10 mouse cellular contexts compared by ENCODE assay signal in the genomic region with DNA sequence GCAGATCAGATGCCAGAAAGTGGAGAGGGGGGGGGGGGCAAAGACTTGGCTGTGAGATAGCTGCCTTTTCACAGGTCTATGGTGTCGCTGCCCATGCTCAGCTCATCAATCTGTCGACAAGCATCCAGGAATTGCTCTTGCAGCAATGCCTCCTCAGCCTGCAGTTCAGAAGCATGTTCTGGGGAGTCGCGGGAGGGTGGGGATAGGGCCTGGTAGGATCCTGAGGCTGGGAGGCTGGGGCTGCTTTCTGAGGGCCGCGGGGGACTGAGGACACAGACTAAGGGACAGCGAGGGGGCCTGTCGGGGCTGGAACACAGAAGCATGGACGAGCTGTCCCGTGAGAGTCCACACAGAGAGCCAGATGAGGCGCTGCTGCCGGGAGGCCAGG. TPM values are rescaled to one million over a fixed set of nuclear protein-coding genes. Genes with fewer than 3 reads are reported as not detected.
A peak's percentile ranks its signal among the peaks of the same experiment; 100 is the strongest.
DNase-seq lines count a peak whose midpoint lies in the region; ATAC-seq lines count a peak whose summit lies in the region.
"Had no signal": no experiment of that assay in that cellular context is flagged by ENCODE, and none has a peak within 500 bp of the region (broad histone marks: within the 10 kb centered on the region; RNA-seq: fewer than 3 reads in every experiment).

No protein-coding gene starts in this region.

- DNase-seq in embryo, embryonic 11 days, result peak; percentile 22
- no peak for DNase-seq in embryo, embryonic 10 days (ENCODE audit: low spot score)
- no peak for DNase-seq in neural tube, embryonic 11.5 days (ENCODE audit: low spot score)
- no peak for DNase-seq in neural tube, embryonic 10.5 days (ENCODE audit: extremely low spot score, low spot score)
- DNase-seq in limb, embryonic 10.5 days (ENCODE audit: low spot score), result no peak
- DNase-seq in right cerebral cortex, postnatal 14 days, result no peak

- H3K4me1 ChIP-seq in neural tube, embryonic 11.5 days (ENCODE audit: control insufficient read depth, insufficient read depth, low read length), result peaks cover 11% of the 10 kb centered on the region; the same call in 1 of the 2 replicates
- H3K4me1 ChIP-seq in limb, embryonic 10.5 days, result peaks cover 45% of the 10 kb centered on the region
- peaks cover 41% of the 10 kb centered on the region for H3K4me1 ChIP-seq in neural tube, embryonic 15.5 days

- no peak for ATAC-seq in neural tube, embryonic 11.5 days (ENCODE audit: insufficient read depth, low FRiP score, low TSS enrichment)
- no peak for ATAC-seq in neural tube, embryonic 15.5 days (ENCODE audit: low FRiP score)
- ATAC-seq in granulocyte monocyte progenitor cell, adult 5-6 weeks (replicated peaks; ENCODE audit: poor library complexity, severe bottlenecking), result no peak

- 3% methylated on average over 11 of the region's 12 CpGs for WGBS in neural tube, embryonic 11.5 days
- 6% methylated on average over 12 of the region's 12 CpGs for WGBS in limb, embryonic 10.5 days
- 7% methylated on average over 12 of the region's 12 CpGs for WGBS in neural tube, embryonic 15.5 days

- peaks cover 40% of the 10 kb centered on the region for H3K27me3 ChIP-seq in neural tube, embryonic 11.5 days (ENCODE audit: control insufficient read depth, insufficient read depth, low read length)
- peaks cover 68% of the 10 kb centered on the region for H3K27me3 ChIP-seq in limb, embryonic 10.5 days (ENCODE audit: low read depth, poor library complexity, severe bottlenecking)
- H3K27me3 ChIP-seq in neural tube, embryonic 15.5 days (replicated peaks), result peaks cover 62% of the 10 kb centered on the region

- H3K9me3 ChIP-seq in neural tube, embryonic 11.5 days (ENCODE audit: control insufficient read depth, low read length), result no peaks in the 10 kb centered on the region
- H3K9me3 ChIP-seq in limb, embryonic 10.5 days (replicated peaks), result no peaks in the 10 kb centered on the region
- H3K9me3 ChIP-seq in neural tube, embryonic 15.5 days (replicated peaks), result no peaks in the 10 kb centered on the region

- peak overlapping the region; percentile 44 for H3K4me3 ChIP-seq in neural tube, embryonic 11.5 days (ENCODE audit: low read depth, low read length)
- H3K4me3 ChIP-seq in limb, embryonic 10.5 days, result peak overlapping the region; percentile 66
- H3K4me3 ChIP-seq in neural tube, embryonic 15.5 days (replicated peaks), result peak overlapping the region; percentile 46

- peak overlapping the region; percentile 57; the same call in 1 of the 2 replicates for H3K9ac ChIP-seq in neural tube, embryonic 11.5 days (ENCODE audit: low read length)
- peak overlapping the region; percentile 60; the same call in 1 of the 2 replicates for H3K9ac ChIP-seq in neural tube, embryonic 15.5 days (replicated peaks)

- H3K36me3 ChIP-seq in neural tube, embryonic 11.5 days (ENCODE audit: control insufficient read depth, insufficient read depth, low read length), result no peaks in the 10 kb centered on the region
- no peaks in the 10 kb centered on the region for H3K36me3 ChIP-seq in limb, embryonic 10.5 days
- peaks cover 5% of the 10 kb centered on the region; the same call in 1 of the 2 replicates for H3K36me3 ChIP-seq in neural tube, embryonic 15.5 days

- peak overlapping the region; percentile 91 for H3K4me2 ChIP-seq in neural tube, embryonic 11.5 days (ENCODE audit: low read depth)
- H3K4me2 ChIP-seq in neural tube, embryonic 15.5 days, result peak overlapping the region; percentile 91

- H3K27ac ChIP-seq in neural tube, embryonic 11.5 days (ENCODE audit: low read depth, low read length), result no peak overlapping the region
- peak overlapping the region; percentile 88 for H3K27ac ChIP-seq in limb, embryonic 10.5 days
- no peak overlapping the region for H3K27ac ChIP-seq in neural tube, embryonic 15.5 days (replicated peaks)

RNA-seq across cellular contexts. Expression of gene Rbm28, which starts 4.9 kb away (rescaled TPM):
- 70.7 and 71.3 TPM in 2 replicates for polyA plus RNA-seq in neural tube, embryonic 11.5 days (2014; fragmentation: Nextera tagmentation; extraction: Ambion mirVana)
- polyA plus RNA-seq in limb, embryonic 10.5 days (2016; fragmentation: Nextera tagmentation; extraction: Ambion mirVana), result 51.1 and 52.9 TPM in 2 replicates
- 38.2 and 41.1 TPM in 2 replicates for polyA plus RNA-seq in neural tube, embryonic 15.5 days (2015; fragmentation: Nextera tagmentation; extraction: Ambion mirVana)
- 47.7 and 84.2 TPM in 2 replicates for total RNA-seq in granulocyte monocyte progenitor cell, adult 5-6 weeks (2014; fragmentation: Nextera tagmentation)
- 58.5 and 59.9 TPM in 2 replicates for total RNA-seq in granulocyte monocyte progenitor cell, adult 5-6 weeks (2017)

RNA-seq across cellular contexts. Expression of gene Prrt4, which starts 9.7 kb away (rescaled TPM):
- polyA plus RNA-seq in neural tube, embryonic 11.5 days (2014; fragmentation: Nextera tagmentation; extraction: Ambion mirVana), result 1.2 and 1.4 TPM in 2 replicates
- polyA plus RNA-seq in limb, embryonic 10.5 days (2016; fragmentation: Nextera tagmentation; extraction: Ambion mirVana), result 2.0 and 3.7 TPM in 2 replicates
- 12.6 and 13.9 TPM in 2 replicates for polyA plus RNA-seq in neural tube, embryonic 15.5 days (2015; fragmentation: Nextera tagmentation; extraction: Ambion mirVana)
- not detected in 2 replicates for total RNA-seq in granulocyte monocyte progenitor cell, adult 5-6 weeks (2014; fragmentation: Nextera tagmentation)
- total RNA-seq in granulocyte monocyte progenitor cell, adult 5-6 weeks (2017), result not detected in 2 replicates
- total RNA-seq: neutrophil, adult 5-6 weeks had no signal
- polyA plus RNA-seq: activated CD4-positive, CD25-positive, alpha-beta regulatory T cell, adult 4 months had no signal

RNA-seq across cellular contexts. Expression of gene Impdh1, which starts 46.5 kb away (rescaled TPM):
- polyA plus RNA-seq in neural tube, embryonic 11.5 days (2014; fragmentation: Nextera tagmentation; extraction: Ambion mirVana), result 50.7 and 56.5 TPM in 2 replicates
- polyA plus RNA-seq in limb, embryonic 10.5 days (2016; fragmentation: Nextera tagmentation; extraction: Ambion mirVana), result 56.7 and 66.9 TPM in 2 replicates
- polyA plus RNA-seq in neural tube, embryonic 15.5 days (2015; fragmentation: Nextera tagmentation; extraction: Ambion mirVana), result 84.1 and 84.2 TPM in 2 replicates
- total RNA-seq in granulocyte monocyte progenitor cell, adult 5-6 weeks (2014; fragmentation: Nextera tagmentation), result 109 and 124 TPM in 2 replicates
- total RNA-seq in granulocyte monocyte progenitor cell, adult 5-6 weeks (2017), result 110 and 120 TPM in 2 replicates
